Mouse (Mus musculus): Measurements from ENCODE around the gene Hs6st3. TPM values are rescaled to one million over a fixed set of nuclear protein-coding genes. Genes with fewer than 3 reads are reported as not detected.

The Hs6st3 gene
- polyA plus RNA-seq, 1 experiment, result 6.6 TPM

GRCm38 (mm10) chr14:119193905-119194304, 55.8 kb downstream of the Hs6st3 start:
- 92% methylated on average over 9 of the region's 9 CpGs for WGBS
- no peak for DNase-seq
- Histone ChIP-seq H3K27ac (ENCODE audit: insufficient read depth, low read length) (no peak overlapping the region), H3K27me3 (ENCODE audit: control insufficient read depth, insufficient read depth, low read length) (no peaks in the 10 kb centered on the region), H3K4me3 (replicated peaks; ENCODE audit: insufficient read depth, low read depth, low read length) (no peak overlapping the region), H3K4me1 (ENCODE audit: control insufficient read depth, insufficient read depth, low read length) (no peaks in the 10 kb centered on the region)
- TF ChIP-seq CTCF (IDR thresholded peaks at IDR 0.05; ENCODE audit: borderline replicate concordance, insufficient read depth, low read depth, low read length) (no peak), POLR2A (IDR thresholded peaks at IDR 0.05; ENCODE audit: borderline replicate concordance, insufficient read depth, low read length) (no peak)

GRCm38 (mm10) chr14:119203508-119203907, 65.4 kb downstream of the Hs6st3 start:
- 91% methylated on average over 7 of the region's 7 CpGs for WGBS
- DNase-seq, result no peak
- Histone ChIP-seq H3K4me1 (ENCODE audit: control insufficient read depth, insufficient read depth, low read length) (no peaks in the 10 kb centered on the region), H3K27ac (ENCODE audit: insufficient read depth, low read length) (no peak overlapping the region), H3K27me3 (ENCODE audit: control insufficient read depth, insufficient read depth, low read length) (no peaks in the 10 kb centered on the region), H3K4me3 (replicated peaks; ENCODE audit: insufficient read depth, low read depth, low read length) (no peak overlapping the region)
- TF ChIP-seq CTCF (IDR thresholded peaks at IDR 0.05; ENCODE audit: borderline replicate concordance, insufficient read depth, low read depth, low read length) (no peak), POLR2A (IDR thresholded peaks at IDR 0.05; ENCODE audit: borderline replicate concordance, insufficient read depth, low read length) (no peak)

GRCm38 (mm10) chr14:119215576-119216309, 77.6 kb downstream of the Hs6st3 start:
- peak in 1 of 2 experiments; percentile 24 for DNase-seq
- no peak overlapping the region for H3K27ac ChIP-seq (ENCODE audit: insufficient read depth, low read length)
- no peak overlapping the region for H3K4me3 ChIP-seq (replicated peaks; ENCODE audit: insufficient read depth, low read depth, low read length)
- H3K27me3 ChIP-seq (ENCODE audit: control insufficient read depth, insufficient read depth, low read length), result no peaks in the 10 kb centered on the region
- 73% methylated on average over 13 of the region's 13 CpGs for WGBS
- no peak for TF ChIP-seq CTCF (IDR thresholded peaks at IDR 0.05; ENCODE audit: borderline replicate concordance, insufficient read depth, low read depth, low read length)
- no peak for TF ChIP-seq POLR2A (IDR thresholded peaks at IDR 0.05; ENCODE audit: borderline replicate concordance, insufficient read depth, low read length)
- H3K4me1 ChIP-seq (ENCODE audit: control insufficient read depth, insufficient read depth, low read length), result no peaks in the 10 kb centered on the region

- WGBS, result 75% methylated on average over 3 of the region's 3 CpGs
- Histone ChIP-seq H3K4me3 (replicated peaks; ENCODE audit: insufficient read depth, low read depth, low read length) (no peak overlapping the region), H3K27me3 (ENCODE audit: control insufficient read depth, insufficient read depth, low read length) (no peaks in the 10 kb centered on the region), H3K27ac (ENCODE audit: insufficient read depth, low read length) (no peak overlapping the region), H3K4me1 (ENCODE audit: control insufficient read depth, insufficient read depth, low read length) (no peaks in the 10 kb centered on the region)
- DNase-seq, result no peak
- TF ChIP-seq CTCF (IDR thresholded peaks at IDR 0.05; ENCODE audit: borderline replicate concordance, insufficient read depth, low read depth, low read length), result no peak
- TF ChIP-seq POLR2A (IDR thresholded peaks at IDR 0.05; ENCODE audit: borderline replicate concordance, insufficient read depth, low read length), result no peak
Measured at GRCm38 (mm10) chr14:119227709-119228338, 89.7 kb downstream of the Hs6st3 start.

- no peak for DNase-seq
- Histone ChIP-seq H3K4me1 (ENCODE audit: control insufficient read depth, insufficient read depth, low read length) (no peaks in the 10 kb centered on the region), H3K4me3 (replicated peaks; ENCODE audit: insufficient read depth, low read depth, low read length) (no peak overlapping the region), H3K27ac (ENCODE audit: insufficient read depth, low read length) (no peak overlapping the region), H3K27me3 (ENCODE audit: control insufficient read depth, insufficient read depth, low read length) (no peaks in the 10 kb centered on the region)
- TF ChIP-seq POLR2A (IDR thresholded peaks at IDR 0.05; ENCODE audit: borderline replicate concordance, insufficient read depth, low read length), result no peak
- TF ChIP-seq CTCF (IDR thresholded peaks at IDR 0.05; ENCODE audit: borderline replicate concordance, insufficient read depth, low read depth, low read length), result no peak
- 38% methylated on average over 2 of the region's 2 CpGs for WGBS
Measured at GRCm38 (mm10) chr14:119233598-119233997, 95.5 kb downstream of the Hs6st3 start.

- no peak for DNase-seq
- TF ChIP-seq POLR2A (IDR thresholded peaks at IDR 0.05; ENCODE audit: borderline replicate concordance, insufficient read depth, low read length), result no peak
- no peak for TF ChIP-seq CTCF (IDR thresholded peaks at IDR 0.05; ENCODE audit: borderline replicate concordance, insufficient read depth, low read depth, low read length)
- no peak overlapping the region for H3K4me3 ChIP-seq (replicated peaks; ENCODE audit: insufficient read depth, low read depth, low read length)
- WGBS, result 96% methylated on average over 6 of the region's 6 CpGs
- no peaks in the 10 kb centered on the region for H3K27me3 ChIP-seq (ENCODE audit: control insufficient read depth, insufficient read depth, low read length)
- no peaks in the 10 kb centered on the region for H3K4me1 ChIP-seq (ENCODE audit: control insufficient read depth, insufficient read depth, low read length)
- H3K27ac ChIP-seq (ENCODE audit: insufficient read depth, low read length), result no peak overlapping the region
Measured at GRCm38 (mm10) chr14:119247131-119247530, 109.0 kb downstream of the Hs6st3 start.

GRCm38 (mm10) chr14:119248001-119248607, 110.0 kb downstream of the Hs6st3 start:
- no peak for TF ChIP-seq POLR2A (IDR thresholded peaks at IDR 0.05; ENCODE audit: borderline replicate concordance, insufficient read depth, low read length)
- TF ChIP-seq CTCF (IDR thresholded peaks at IDR 0.05; ENCODE audit: borderline replicate concordance, insufficient read depth, low read depth, low read length), result no peak
- no peaks in the 10 kb centered on the region for H3K27me3 ChIP-seq (ENCODE audit: control insufficient read depth, insufficient read depth, low read length)
- no peak overlapping the region for H3K27ac ChIP-seq (ENCODE audit: insufficient read depth, low read length)
- WGBS, result 85% methylated on average over 16 of the region's 16 CpGs
- H3K4me3 ChIP-seq (replicated peaks; ENCODE audit: insufficient read depth, low read depth, low read length), result no peak overlapping the region
- H3K4me1 ChIP-seq (ENCODE audit: control insufficient read depth, insufficient read depth, low read length), result no peaks in the 10 kb centered on the region
- DNase-seq, result no peak
